Mouse (Mus musculus) midbrain, embryonic 11.5 days (tissue): ENCODE measurements at regions not wholly inside any gene's neighbourhood (a gene's known extent, or its start where the extent isn't known, plus 50 kb on each side); places are given as distances from the start of the nearest gene placed in this dataset.

Experiments used
- ATAC-seq: fragments of 200-750 bp; cut with Nextera tagmentation; 2 replicates; pipeline ENCODE4 v1.8.0; 2017; ENCODE audit warnings: moderate TSS enrichment, moderate library complexity; ENCODE audit not compliant: low FRiP score
- DNase-seq: peaks from one replicate; pipeline ENCODE4 v3.0.0; 2015; ENCODE audit warnings: low spot score; ENCODE audit errors: missing footprints
- H3K27ac ChIP-seq: fragments of 300-500 bp; sonication (generic); 2 replicates; pipeline ENCODE4 v1.5.1; 2014; ENCODE audit warnings: low read depth, low read length
- H3K27me3 ChIP-seq: fragments of 300-500 bp; sonication (generic); 2 replicates; pipeline ENCODE4 v1.6.1; 2014; ENCODE audit warnings: mild to moderate bottlenecking, low read length, moderate library complexity, mixed read lengths; ENCODE audit not compliant: control insufficient read depth, insufficient read depth
- H3K36me3 ChIP-seq: fragments of 300-500 bp; sonication (generic); 2 replicates; pipeline ENCODE4 v1.6.1; 2014; ENCODE audit warnings: mild to moderate bottlenecking, low read length, moderate library complexity, mixed read lengths; ENCODE audit not compliant: control insufficient read depth, insufficient read depth
- H3K4me1 ChIP-seq: fragments of 300-500 bp; sonication (generic); 2 replicates; pipeline ENCODE4 v1.6.1; 2014; ENCODE audit warnings: low read length; ENCODE audit not compliant: control insufficient read depth, insufficient read depth
- H3K4me2 ChIP-seq: fragments of 300-500 bp; sonication (generic); 2 replicates; pipeline ENCODE4 v1.6.1; 2014; ENCODE audit warnings: mild to moderate bottlenecking, moderate library complexity
- H3K4me3 ChIP-seq: fragments of 300-500 bp; sonication (generic); 2 replicates; pipeline ENCODE4 v1.5.1; 2014; ENCODE audit warnings: low read depth, low read length
- H3K9ac ChIP-seq: fragments of 300-500 bp; sonication (generic); 2 replicates; pipeline ENCODE4 v1.6.1; 2014; ENCODE audit warnings: low read length
- H3K9me3 ChIP-seq: fragments of 300-500 bp; sonication (generic); 2 replicates; pipeline ENCODE4 v1.6.1; 2016; ENCODE audit warnings: low read length; ENCODE audit not compliant: control insufficient read depth
- WGBS: fragments of 180-500 bp; shearing (Covaris S2); extraction: QIAGEN DNeasy Blood & Tissue Kit; methylation state at CpG from one replicate; pipeline ENCODE4 v1.1.7; 2014; 5-methylcytosine and 5-hydroxymethylcytosine counted together

- Histone ChIP-seq H3K4me2 (no peak overlapping the region), H3K9me3 (no peaks in the 10 kb centered on the region), H3K36me3 (no peaks in the 10 kb centered on the region), H3K4me3 (no peak overlapping the region), H3K4me1 (no peaks in the 10 kb centered on the region), H3K9ac (no peak overlapping the region), H3K27ac (no peak overlapping the region), H3K27me3 (no peaks in the 10 kb centered on the region)
- DNase-seq (peak; percentile 83), ATAC-seq (no peak)
- 65% methylated on average over 2 of the region's 2 CpGs for WGBS
Measured at GRCm38 (mm10) chr7:62179387-62179786, 167.0 kb upstream of the Ndn start.

- Histone ChIP-seq H3K4me3 (peak overlapping the region; percentile 13; the same call in 1 of the 2 replicates), H3K27ac (no peak overlapping the region), H3K9ac (no peak overlapping the region; the same call in 1 of the 2 replicates), H3K4me2 (peak overlapping the region; percentile 40), H3K36me3 (no peaks in the 10 kb centered on the region), H3K4me1 (no peaks in the 10 kb centered on the region), H3K9me3 (no peaks in the 10 kb centered on the region), H3K27me3 (no peaks in the 10 kb centered on the region)
- ATAC-seq = no peak
- peak; percentile 84 for DNase-seq
Measured at GRCm38 (mm10) chr7:62208529-62208928, 137.8 kb upstream of the Ndn start.

DNA sequence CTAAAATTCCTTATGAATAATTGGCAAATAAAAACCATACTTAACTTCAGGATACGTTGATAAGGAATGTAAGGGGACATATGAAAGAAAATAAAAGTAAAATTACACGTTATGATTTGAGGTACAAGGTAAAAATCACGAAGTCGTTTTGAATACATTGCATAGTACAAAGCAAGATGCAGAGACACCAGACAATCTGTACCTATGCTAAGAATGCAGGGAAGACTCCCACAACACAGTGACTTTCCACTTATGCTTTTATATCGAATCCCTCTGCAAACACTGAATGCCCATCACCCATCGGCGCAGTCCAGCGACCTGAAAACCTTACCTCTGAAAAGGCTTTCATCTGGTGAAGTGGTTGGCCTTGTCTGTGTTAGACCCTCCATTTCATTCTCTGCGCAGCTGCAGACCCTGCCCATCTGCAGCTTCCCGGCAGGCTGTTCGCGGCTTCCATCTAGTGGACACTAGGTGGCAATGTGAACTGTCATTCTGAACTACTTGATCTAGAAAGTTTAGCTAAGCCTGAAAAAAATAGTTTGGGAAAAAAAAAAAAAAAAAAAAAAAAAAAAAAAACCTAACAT, 137.2 kb upstream of the Ndn start:
- H3K27me3 ChIP-seq = no peaks in the 10 kb centered on the region
- peak; percentile 92 for ATAC-seq
- peak; percentile 93 for DNase-seq
- no peaks in the 10 kb centered on the region for H3K9me3 ChIP-seq
- peak overlapping the region; percentile 29 for H3K4me3 ChIP-seq
- no peaks in the 10 kb centered on the region for H3K4me1 ChIP-seq
- H3K27ac ChIP-seq = no peak overlapping the region
- 33% methylated on average over 12 of the region's 12 CpGs for WGBS
- peak overlapping the region; percentile 37 for H3K9ac ChIP-seq
- peak overlapping the region; percentile 14; the same call in 1 of the 2 replicates for H3K4me2 ChIP-seq
- no peaks in the 10 kb centered on the region for H3K36me3 ChIP-seq

- H3K36me3 ChIP-seq = no peaks in the 10 kb centered on the region
- H3K9me3 ChIP-seq = no peaks in the 10 kb centered on the region
- no peak overlapping the region for H3K4me2 ChIP-seq
- no peaks in the 10 kb centered on the region for H3K27me3 ChIP-seq
- ATAC-seq = peak; percentile 76; the same call in 1 of the 2 replicates
- H3K4me3 ChIP-seq = no peak overlapping the region
- no peak overlapping the region for H3K9ac ChIP-seq
- no peak for DNase-seq
- WGBS = 29% methylated on average over 4 of the region's 4 CpGs
- no peaks in the 10 kb centered on the region for H3K4me1 ChIP-seq
- H3K27ac ChIP-seq = no peak overlapping the region
Measured at GRCm38 (mm10) chr7:62225184-62225583, 121.2 kb upstream of the Ndn start.

GRCm38 (mm10) chr7:62227727-62228126, 118.6 kb upstream of the Ndn start:
- H3K36me3 ChIP-seq = no peaks in the 10 kb centered on the region
- H3K9ac ChIP-seq = no peak overlapping the region
- H3K4me1 ChIP-seq = 0 out of 2 replicates have a peak, but pooled peaks cover 3% of the 10 kb centered on the region
- peak; percentile 89 for DNase-seq
- no peaks in the 10 kb centered on the region for H3K27me3 ChIP-seq
- no peak overlapping the region for H3K4me2 ChIP-seq
- no peak for ATAC-seq
- H3K27ac ChIP-seq = no peak overlapping the region
- 3% methylated on average over 1 of the region's 1 CpGs for WGBS
- no peak overlapping the region for H3K4me3 ChIP-seq
- H3K9me3 ChIP-seq = no peaks in the 10 kb centered on the region; the same call in 1 of the 2 replicates

GRCm38 (mm10) chr7:62230713-62231112, 115.7 kb upstream of the Ndn start:
- DNase-seq (no peak), ATAC-seq (peak; percentile 58)
- H3K4me3 ChIP-seq = no peak overlapping the region
- H3K9me3 ChIP-seq = no peaks in the 10 kb centered on the region; the same call in 1 of the 2 replicates
- no peaks in the 10 kb centered on the region for H3K36me3 ChIP-seq
- peak overlapping the region; percentile 30; the same call in 1 of the 2 replicates for H3K4me2 ChIP-seq
- H3K9ac ChIP-seq = peak overlapping the region; percentile 38
- H3K27ac ChIP-seq = peak overlapping the region; percentile 14; the same call in 1 of the 2 replicates
- H3K27me3 ChIP-seq = no peaks in the 10 kb centered on the region
- H3K4me1 ChIP-seq = 0 out of 2 replicates have a peak, but pooled peaks cover 3% of the 10 kb centered on the region
- 10% methylated on average over 2 of the region's 2 CpGs for WGBS

DNA sequence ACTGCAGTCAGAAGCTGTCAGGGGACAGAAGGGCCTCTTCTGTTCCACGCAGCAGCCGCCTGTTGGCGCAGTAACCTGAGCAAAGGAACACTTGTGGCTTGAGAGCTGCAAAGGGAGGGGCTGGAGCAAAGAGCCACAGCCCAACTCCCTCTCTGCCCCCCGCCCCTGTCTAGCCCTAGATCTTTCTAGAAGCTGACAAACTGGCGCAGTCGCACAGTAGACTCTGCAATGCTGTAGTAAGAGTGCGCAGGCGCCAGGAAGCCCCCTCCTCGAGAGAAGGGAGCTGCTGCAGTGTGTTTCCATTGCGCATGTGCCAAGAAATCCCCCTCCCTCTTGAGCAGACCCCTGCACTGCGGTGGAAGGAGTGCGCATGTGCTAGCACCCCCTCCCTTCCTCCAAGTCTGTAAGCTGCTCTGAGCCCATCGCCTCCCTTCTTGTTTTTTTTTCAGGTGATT, 115.2 kb upstream of the Ndn start:
- Histone ChIP-seq H3K27me3 (no peaks in the 10 kb centered on the region), H3K4me1 (0 out of 2 replicates have a peak, but pooled peaks cover 3% of the 10 kb centered on the region), H3K27ac (peak overlapping the region; percentile 14; the same call in 1 of the 2 replicates), H3K9ac (peak overlapping the region; percentile 38), H3K36me3 (no peaks in the 10 kb centered on the region), H3K4me3 (no peak overlapping the region), H3K4me2 (peak overlapping the region; percentile 30; the same call in 1 of the 2 replicates), H3K9me3 (no peaks in the 10 kb centered on the region; the same call in 1 of the 2 replicates)
- peak; percentile 93 for DNase-seq
- ATAC-seq = peak; percentile 93
- 14% methylated on average over 13 of the region's 13 CpGs for WGBS

GRCm38 (mm10) chr7:62232076-62232475, 114.3 kb upstream of the Ndn start:
- ATAC-seq (no peak), DNase-seq (no peak)
- H3K4me2 ChIP-seq = no peak overlapping the region
- no peaks in the 10 kb centered on the region for H3K27me3 ChIP-seq
- 0 out of 2 replicates have a peak, but pooled peaks cover 3% of the 10 kb centered on the region for H3K4me1 ChIP-seq
- no peak overlapping the region for H3K9ac ChIP-seq
- no peaks in the 10 kb centered on the region; the same call in 1 of the 2 replicates for H3K9me3 ChIP-seq
- WGBS = 74% methylated on average over 5 of the region's 5 CpGs
- H3K4me3 ChIP-seq = no peak overlapping the region
- no peak overlapping the region for H3K27ac ChIP-seq
- H3K36me3 ChIP-seq = no peaks in the 10 kb centered on the region

DNA sequence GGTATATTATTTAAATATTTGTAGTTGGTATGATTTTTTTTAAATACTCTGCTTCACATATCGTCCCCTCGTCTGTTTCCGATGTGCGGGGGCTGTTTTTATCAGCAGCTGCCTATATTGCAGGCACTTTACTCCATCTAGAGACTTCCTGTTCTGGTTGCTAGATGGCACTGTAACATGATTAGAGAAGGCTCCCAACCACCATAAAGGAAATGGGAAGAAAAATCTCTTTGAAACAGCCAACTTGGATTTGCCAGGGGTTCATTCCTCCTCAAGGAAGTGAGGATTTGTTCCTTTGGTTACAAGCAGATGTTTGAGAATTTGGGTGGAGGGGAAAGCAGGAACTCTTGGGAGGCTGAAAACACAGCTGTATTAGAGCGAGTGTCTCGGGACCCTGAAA, 112.3 kb upstream of the Ndn start:
- H3K4me2 ChIP-seq = no peak overlapping the region
- no peaks in the 10 kb centered on the region for H3K27me3 ChIP-seq
- WGBS = 70% methylated on average over 6 of the region's 6 CpGs
- H3K9ac ChIP-seq = no peak overlapping the region
- no peaks in the 10 kb centered on the region; the same call in 1 of the 2 replicates for H3K9me3 ChIP-seq
- no peaks in the 10 kb centered on the region for H3K36me3 ChIP-seq
- ATAC-seq (no peak), DNase-seq (no peak)
- no peak overlapping the region for H3K27ac ChIP-seq
- 0 out of 2 replicates have a peak, but pooled peaks cover 3% of the 10 kb centered on the region for H3K4me1 ChIP-seq
- H3K4me3 ChIP-seq = no peak overlapping the region
